Mouse (Mus musculus): ENCODE measurements around the gene Actl6a. TPM values are rescaled to one million over a fixed set of nuclear protein-coding genes. Genes with fewer than 3 reads are reported as not detected.

Actl6a gene
- polyA plus RNA-seq, 1 experiment from 2014 or later: 55.3 TPM

GRCm38 (mm10) chr3:32762962-32763361 lies 56.9 kb downstream of the Actl6a start:
- no peaks in the 10 kb centered on the region for H3K4me1 ChIP-seq (ENCODE audit: control insufficient read depth, insufficient read depth, low read depth, low read length)
- no peak for ATAC-seq
- no peak overlapping the region for H3K4me3 ChIP-seq (ENCODE audit: low read length)
- H3K36me3 ChIP-seq (ENCODE audit: control insufficient read depth, insufficient read depth, low read length): no peaks in the 10 kb centered on the region
- H3K9ac ChIP-seq (ENCODE audit: low read depth, low read length): no peak overlapping the region
- H3K27me3 ChIP-seq (replicated peaks; ENCODE audit: control insufficient read depth, insufficient read depth, low read length): no peaks in the 10 kb centered on the region
- no peak overlapping the region for H3K4me2 ChIP-seq (ENCODE audit: low read length)
- no peak overlapping the region for H3K27ac ChIP-seq (ENCODE audit: low read depth, low read length)
- 59% methylated on average over 8 of the region's 8 CpGs for WGBS
- H3K9me3 ChIP-seq (ENCODE audit: control insufficient read depth, low read length): no peaks in the 10 kb centered on the region

- H3K36me3 ChIP-seq (ENCODE audit: control insufficient read depth, insufficient read depth, low read length): no peaks in the 10 kb centered on the region
- ATAC-seq: no peak
- H3K9ac ChIP-seq (ENCODE audit: low read depth, low read length): no peak overlapping the region
- no peaks in the 10 kb centered on the region for H3K4me1 ChIP-seq (ENCODE audit: control insufficient read depth, insufficient read depth, low read depth, low read length)
- H3K4me3 ChIP-seq (ENCODE audit: low read length): no peak overlapping the region
- no peaks in the 10 kb centered on the region for H3K9me3 ChIP-seq (ENCODE audit: control insufficient read depth, low read length)
- no peak overlapping the region for H3K27ac ChIP-seq (ENCODE audit: low read depth, low read length)
- no peak overlapping the region for H3K4me2 ChIP-seq (ENCODE audit: low read length)
- WGBS: 54% methylated on average over 7 of the region's 7 CpGs
- no peaks in the 10 kb centered on the region for H3K27me3 ChIP-seq (replicated peaks; ENCODE audit: control insufficient read depth, insufficient read depth, low read length)
Observed at GRCm38 (mm10) chr3:32763902-32764301, 57.8 kb downstream of the Actl6a start.

GRCm38 (mm10) chr3:32770781-32771180 lies 64.7 kb downstream of the Actl6a start:
- H3K9ac ChIP-seq (ENCODE audit: low read depth, low read length): no peak overlapping the region
- WGBS: 90% methylated on average over 2 of the region's 2 CpGs
- no peak overlapping the region for H3K4me3 ChIP-seq (ENCODE audit: low read length)
- no peak for ATAC-seq
- no peaks in the 10 kb centered on the region for H3K36me3 ChIP-seq (ENCODE audit: control insufficient read depth, insufficient read depth, low read length)
- H3K27me3 ChIP-seq (replicated peaks; ENCODE audit: control insufficient read depth, insufficient read depth, low read length): no peaks in the 10 kb centered on the region
- H3K27ac ChIP-seq (ENCODE audit: low read depth, low read length): no peak overlapping the region
- no peaks in the 10 kb centered on the region for H3K4me1 ChIP-seq (ENCODE audit: control insufficient read depth, insufficient read depth, low read depth, low read length)
- no peak overlapping the region for H3K4me2 ChIP-seq (ENCODE audit: low read length)
- no peaks in the 10 kb centered on the region for H3K9me3 ChIP-seq (ENCODE audit: control insufficient read depth, low read length)

Other genes with a start within 250 kb of the Actl6a start
- 0.14 TPM in 1 of 2 replicates, not detected in the other for gene Kcnmb3, start 214.1 kb upstream of the Actl6a start, polyA plus RNA-seq (2015; fragmentation: Nextera tagmentation; extraction: Ambion mirVana)
- gene Zfp639, start 196.0 kb upstream of the Actl6a start, polyA plus RNA-seq (2015; fragmentation: Nextera tagmentation; extraction: Ambion mirVana): 35.7 and 38.5 TPM in 2 replicates
- gene Mfn1, start 176.8 kb upstream of the Actl6a start, polyA plus RNA-seq (2015; fragmentation: Nextera tagmentation; extraction: Ambion mirVana): 41.5 and 44.3 TPM in 2 replicates
- 114 and 118 TPM in 2 replicates for gene Gnb4, start 89.7 kb upstream of the Actl6a start, polyA plus RNA-seq (2015; fragmentation: Nextera tagmentation; extraction: Ambion mirVana)
- 326 and 353 TPM in 2 replicates for gene Ndufb5, start 30.7 kb downstream of the Actl6a start, polyA plus RNA-seq (2015; fragmentation: Nextera tagmentation; extraction: Ambion mirVana)
- 26.6 and 30.5 TPM in 2 replicates for gene Mrpl47, start 31.3 kb downstream of the Actl6a start, polyA plus RNA-seq (2015; fragmentation: Nextera tagmentation; extraction: Ambion mirVana)
- gene Usp13, start 111.2 kb downstream of the Actl6a start, polyA plus RNA-seq (2015; fragmentation: Nextera tagmentation; extraction: Ambion mirVana): 18.1 and 19.4 TPM in 2 replicates

All from hindbrain, embryonic 16.5 days (tissue).